Mouse (Mus musculus) thymus, adult 2 months (tissue): ENCODE data around the gene Vars.

Experiments used
- CTCF ChIP-seq: fragments of 200-500 bp; IDR thresholded peaks from 2 replicates; pipeline ENCODE4 v1.5.1; 2012; ENCODE audit warnings: mild to moderate bottlenecking, control low read depth, low read length, moderate library complexity, borderline replicate concordance; ENCODE audit not compliant: control insufficient read depth, poor library complexity, insufficient read depth; ENCODE audit errors: extremely low read depth
- POLR2A ChIP-seq: fragments of 200-500 bp; IDR thresholded peaks from 2 replicates; pipeline ENCODE4 v1.6.1; 2012; ENCODE audit warnings: mild to moderate bottlenecking, low read length, control low read depth, moderate library complexity; ENCODE audit not compliant: control insufficient read depth, poor library complexity, insufficient read depth; ENCODE audit errors: extremely low read depth

- TF ChIP-seq CTCF (no peak), POLR2A (no peak)
These were observed 16.9 kb downstream of the Vars start for GRCm38 (mm10) chr17:35017706-35018030.
